Mouse (Mus musculus) thymus, adult 2 months (tissue): ENCODE measurements around the gene Cadps2.

Source experiments
- CTCF ChIP-seq: fragments of 200-500 bp; IDR thresholded peaks from 2 replicates; pipeline ENCODE4 v1.5.1; 2012; ENCODE audit warnings: mild to moderate bottlenecking, control low read depth, low read length, moderate library complexity, borderline replicate concordance; ENCODE audit not compliant: control insufficient read depth, poor library complexity, insufficient read depth; ENCODE audit errors: extremely low read depth
- POLR2A ChIP-seq: fragments of 200-500 bp; IDR thresholded peaks from 2 replicates; pipeline ENCODE4 v1.6.1; 2012; ENCODE audit warnings: mild to moderate bottlenecking, low read length, control low read depth, moderate library complexity; ENCODE audit not compliant: control insufficient read depth, poor library complexity, insufficient read depth; ENCODE audit errors: extremely low read depth

- TF ChIP-seq POLR2A, result no peak
- TF ChIP-seq CTCF, result no peak
These were observed 591.5 kb downstream of the Cadps2 start for GRCm38 (mm10) chr6:23247512-23248312.
